Mouse (Mus musculus): Measurements from ENCODE around the gene Bod1l. TPM values are rescaled to one million over a fixed set of nuclear protein-coding genes. Genes with fewer than 3 reads are reported as not detected.

Gene Bod1l
- total RNA-seq, 2 experiments from 2014 or later, result 35.6 to 36.0 TPM

- intact Hi-C loops (cut with DNase I), result no loop called here
- DNase-seq (ENCODE audit: low spot score in 2 of 2), result no peak
Measured at GRCm38 (mm10) chr5:41762141-41762946, 81.8 kb downstream of the Bod1l start.

- intact Hi-C loops (cut with DNase I), result no loop called here
- no peak for DNase-seq (ENCODE audit: low spot score in 2 of 2)
Measured at GRCm38 (mm10) chr5:41761509-41762140, 82.5 kb downstream of the Bod1l start.

GRCm38 (mm10) chr5:41760831-41761508 lies 83.1 kb downstream of the Bod1l start:
- DNase-seq (ENCODE audit: low spot score in 2 of 2), result no peak
- intact Hi-C loops (cut with DNase I), result no loop called here

- intact Hi-C loops (cut with DNase I), result no loop called here
- no peak for DNase-seq (ENCODE audit: low spot score in 2 of 2)
Measured at GRCm38 (mm10) chr5:41760071-41760470, 84.0 kb downstream of the Bod1l start.

GRCm38 (mm10) chr5:41758671-41759639 lies 85.2 kb downstream of the Bod1l start:
- intact Hi-C loops (cut with DNase I), result no loop called here

GRCm38 (mm10) chr5:41757338-41757737 lies 86.8 kb downstream of the Bod1l start:
- intact Hi-C loops (cut with DNase I), result no loop called here
- DNase-seq (ENCODE audit: low spot score in 2 of 2), result no peak

More at GRCm38 (mm10) chr5:41758671-41759639, 85.2 kb downstream of the Bod1l start:
- no peak for DNase-seq (ENCODE audit: low spot score in 2 of 2)

GRCm38 (mm10) chr5:41756396-41756795 lies 87.7 kb downstream of the Bod1l start:
- intact Hi-C loops (cut with DNase I), result no loop called here
- no peak for DNase-seq (ENCODE audit: low spot score in 2 of 2)

- intact Hi-C loops (cut with DNase I), result no loop called here
- DNase-seq (ENCODE audit: low spot score in 2 of 2), result no peak
Measured at GRCm38 (mm10) chr5:41755373-41755960, 88.6 kb downstream of the Bod1l start.

- intact Hi-C loops (cut with DNase I), result no loop called here
Measured at GRCm38 (mm10) chr5:41754836-41755235, 89.3 kb downstream of the Bod1l start.

GRCm38 (mm10) chr5:41754226-41754775 lies 89.8 kb downstream of the Bod1l start:
- intact Hi-C loops (cut with DNase I), result no loop called here
- DNase-seq (ENCODE audit: low spot score in 2 of 2), result no peak

More at GRCm38 (mm10) chr5:41754836-41755235, 89.3 kb downstream of the Bod1l start:
- DNase-seq (ENCODE audit: low spot score in 2 of 2), result no peak

GRCm38 (mm10) chr5:41752721-41753120 lies 91.4 kb downstream of the Bod1l start:
- DNase-seq (ENCODE audit: low spot score in 2 of 2), result no peak
- intact Hi-C loops (cut with DNase I), result no loop called here

- no peak for DNase-seq (ENCODE audit: low spot score in 2 of 2)
- intact Hi-C loops (cut with DNase I), result no loop called here
Measured at GRCm38 (mm10) chr5:41744898-41745780, 99.0 kb downstream of the Bod1l start.

- intact Hi-C loops (cut with DNase I), result no loop called here
- no peak for DNase-seq (ENCODE audit: low spot score in 2 of 2)
Measured at GRCm38 (mm10) chr5:41744234-41744633, 99.9 kb downstream of the Bod1l start.

- intact Hi-C loops (cut with DNase I), result no loop called here
- no peak for DNase-seq (ENCODE audit: low spot score in 2 of 2)
Measured at GRCm38 (mm10) chr5:41738817-41739216, 105.3 kb downstream of the Bod1l start.
